Mouse (Mus musculus) megakaryocyte, embryonic 14.5 days (primary cell): ENCODE results near the gene Necab2. TPM values are rescaled to one million over a fixed set of nuclear protein-coding genes. Genes with fewer than 3 reads are reported as not detected.
A peak's percentile ranks its signal among the peaks of the same experiment; 100 is the strongest.

Experiments
- H3K27me3 ChIP-seq: replicated peaks from 2 replicates; pipeline ENCODE3; 2012; ENCODE audit warnings: inconsistent platforms
- H3K36me3 ChIP-seq: replicated peaks from 2 replicates; pipeline ENCODE3; 2012; ENCODE audit warnings: low read length, inconsistent platforms, mixed read lengths
- H3K4me1 ChIP-seq: 2 replicates; pipeline ENCODE4 v1.6.1; 2012; ENCODE audit warnings: inconsistent platforms
- H3K4me3 ChIP-seq: replicated peaks from 2 replicates; pipeline ENCODE3; 2012; ENCODE audit warnings: moderate library complexity, mild to moderate bottlenecking, inconsistent platforms
- H3K9me3 ChIP-seq: 2 replicates; pipeline ENCODE4 v1.6.1; 2012; ENCODE audit warnings: inconsistent platforms
- FLI1 ChIP-seq: IDR thresholded peaks from 2 replicates; pipeline ENCODE4 v1.6.1; 2012; ENCODE audit warnings: low read length, inconsistent platforms, mixed read lengths
- GATA1 ChIP-seq: IDR thresholded peaks from 3 replicates; pipeline ENCODE4 v1.6.1; 2012; ENCODE audit warnings: mixed read lengths, low read length, inconsistent platforms, borderline replicate concordance
- polyA plus RNA-seq: library from polyadenylated mRNA; stranded (reverse); fragments of >175 nt; gene quantifications from 2 replicates; pipeline ENCODE4 v1.2.3, GENCODE M21; 2012; ENCODE audit warnings: low replicate concordance; ENCODE audit not compliant: insufficient read depth

The Necab2 gene
- polyA plus RNA-seq, 1 experiment, result not detected

GRCm38 (mm10) chr8:119436331-119436730 is 10.2 kb upstream of the Necab2 start:
- Histone ChIP-seq H3K4me3 (peak overlapping the region; percentile 89), H3K36me3 (no peaks in the 10 kb centered on the region), H3K9me3 (no peaks in the 10 kb centered on the region), H3K4me1 (peaks cover 55% of the 10 kb centered on the region), H3K27me3 (peaks cover 45% of the 10 kb centered on the region)
- TF ChIP-seq GATA1, result no peak
- no peak for TF ChIP-seq FLI1

DNA sequence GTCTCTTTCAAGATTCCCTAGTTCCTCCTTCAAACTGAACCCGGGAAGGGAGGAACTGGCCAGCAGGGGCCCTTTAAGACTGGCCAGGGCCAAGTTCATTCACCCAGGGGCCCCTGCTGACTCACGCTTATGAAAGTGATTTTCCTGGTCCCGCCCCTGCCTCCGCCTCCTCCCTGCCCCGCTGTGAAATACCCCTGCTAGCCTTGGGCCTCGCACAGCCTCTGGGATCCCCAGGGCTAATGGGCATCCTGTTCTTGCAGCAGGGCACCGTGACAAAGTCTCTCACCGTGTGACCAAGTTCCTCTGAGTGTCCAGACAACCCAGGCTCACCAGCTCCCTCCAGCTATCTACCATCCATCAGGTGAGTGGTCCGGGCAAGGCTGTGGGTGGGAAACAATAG is 9.6 kb upstream of the Necab2 start:
- peaks cover 3% of the 10 kb centered on the region for H3K36me3 ChIP-seq
- no peaks in the 10 kb centered on the region for H3K9me3 ChIP-seq
- H3K27me3 ChIP-seq, result peaks cover 45% of the 10 kb centered on the region
- TF ChIP-seq FLI1 (no peak), GATA1 (no peak)
- peaks cover 57% of the 10 kb centered on the region for H3K4me1 ChIP-seq
- peak overlapping the region; percentile 89 for H3K4me3 ChIP-seq

- H3K4me1 ChIP-seq, result peaks cover 61% of the 10 kb centered on the region
- H3K4me3 ChIP-seq, result peak overlapping the region; percentile 89
- TF ChIP-seq FLI1 (no peak), GATA1 (no peak)
- peaks cover 9% of the 10 kb centered on the region for H3K36me3 ChIP-seq
- no peaks in the 10 kb centered on the region for H3K9me3 ChIP-seq
- H3K27me3 ChIP-seq, result peaks cover 45% of the 10 kb centered on the region
Measured at GRCm38 (mm10) chr8:119437506-119437905, 9.0 kb upstream of the Necab2 start.

- Histone ChIP-seq H3K4me1 (peaks cover 61% of the 10 kb centered on the region), H3K9me3 (no peaks in the 10 kb centered on the region), H3K36me3 (peaks cover 18% of the 10 kb centered on the region), H3K27me3 (peaks cover 43% of the 10 kb centered on the region), H3K4me3 (peak overlapping the region; percentile 53)
- TF ChIP-seq GATA1 (no peak), FLI1 (no peak)
Measured at GRCm38 (mm10) chr8:119438876-119439275, 7.6 kb upstream of the Necab2 start.

GRCm38 (mm10) chr8:119439424-119439823 is 7.1 kb upstream of the Necab2 start:
- Histone ChIP-seq H3K36me3 (peaks cover 21% of the 10 kb centered on the region), H3K9me3 (no peaks in the 10 kb centered on the region), H3K4me1 (peaks cover 61% of the 10 kb centered on the region), H3K4me3 (no peak overlapping the region), H3K27me3 (peaks cover 40% of the 10 kb centered on the region)
- TF ChIP-seq FLI1, result no peak
- no peak for TF ChIP-seq GATA1

- H3K27me3 ChIP-seq, result peaks cover 40% of the 10 kb centered on the region
- no peaks in the 10 kb centered on the region for H3K9me3 ChIP-seq
- no peak for TF ChIP-seq GATA1
- no peak for TF ChIP-seq FLI1
- H3K36me3 ChIP-seq, result peaks cover 26% of the 10 kb centered on the region
- peak overlapping the region; percentile 4 for H3K4me3 ChIP-seq
- H3K4me1 ChIP-seq, result peaks cover 64% of the 10 kb centered on the region
Measured at GRCm38 (mm10) chr8:119439893-119440249, 6.6 kb upstream of the Necab2 start.

DNA sequence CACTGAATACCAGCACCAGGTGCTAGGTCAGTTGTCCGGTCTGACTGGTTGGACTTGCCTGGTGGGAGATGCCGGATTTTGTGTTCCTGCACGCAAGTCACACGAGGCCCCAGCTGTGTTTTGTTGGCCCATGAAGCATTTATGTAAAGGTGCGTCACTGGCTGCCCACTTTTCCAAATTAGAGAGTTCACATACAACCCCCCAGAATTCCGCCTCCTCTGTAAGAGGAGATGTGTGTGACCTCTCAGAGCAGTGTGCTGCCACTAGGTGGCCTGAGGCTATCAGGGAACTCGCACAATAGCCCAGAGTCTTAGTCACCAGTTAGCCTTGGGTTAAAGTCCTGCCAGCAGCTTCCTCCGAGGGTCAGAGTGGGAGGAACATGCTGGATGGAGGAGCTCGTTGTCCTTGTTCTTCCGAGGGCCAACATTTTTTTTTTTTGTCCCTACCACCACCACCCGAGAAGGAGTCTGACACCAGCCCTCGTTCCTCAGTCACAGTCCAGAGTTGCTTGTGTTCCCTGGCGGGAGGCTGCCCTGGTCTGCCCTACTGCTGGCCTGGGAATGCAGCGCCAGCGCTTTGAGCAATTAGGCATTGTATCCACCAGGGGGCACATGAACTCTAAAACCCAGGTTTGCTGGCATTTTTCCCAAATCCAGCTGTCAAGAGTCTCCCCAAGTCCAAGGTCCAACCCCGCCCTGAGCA is 6.1 kb upstream of the Necab2 start:
- H3K27me3 ChIP-seq, result peaks cover 40% of the 10 kb centered on the region
- TF ChIP-seq GATA1, result no peak
- no peak for TF ChIP-seq FLI1
- H3K4me1 ChIP-seq, result peaks cover 64% of the 10 kb centered on the region
- H3K9me3 ChIP-seq, result no peaks in the 10 kb centered on the region
- peak overlapping the region; percentile 51 for H3K4me3 ChIP-seq
- peaks cover 31% of the 10 kb centered on the region for H3K36me3 ChIP-seq

DNA sequence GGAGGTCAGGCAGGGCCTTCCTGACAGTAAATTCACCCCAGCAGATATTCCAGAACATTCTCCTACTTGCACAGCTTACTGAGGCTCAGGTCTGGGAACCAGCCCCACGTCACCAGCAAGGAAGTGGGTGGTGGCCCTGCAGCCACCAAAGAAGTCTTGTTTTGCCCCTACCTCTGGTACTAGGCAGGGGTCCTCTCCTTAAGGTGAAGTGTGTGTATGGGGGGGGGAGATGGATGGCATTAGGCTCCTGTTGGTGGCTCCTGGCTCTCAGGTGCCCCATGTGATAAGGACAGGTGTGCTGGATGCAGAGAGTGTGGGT is 5.6 kb upstream of the Necab2 start:
- Histone ChIP-seq H3K4me1 (peaks cover 61% of the 10 kb centered on the region), H3K27me3 (peaks cover 43% of the 10 kb centered on the region), H3K4me3 (peak overlapping the region; percentile 17), H3K36me3 (peaks cover 36% of the 10 kb centered on the region), H3K9me3 (no peaks in the 10 kb centered on the region)
- TF ChIP-seq FLI1 (no peak), GATA1 (no peak)

DNA sequence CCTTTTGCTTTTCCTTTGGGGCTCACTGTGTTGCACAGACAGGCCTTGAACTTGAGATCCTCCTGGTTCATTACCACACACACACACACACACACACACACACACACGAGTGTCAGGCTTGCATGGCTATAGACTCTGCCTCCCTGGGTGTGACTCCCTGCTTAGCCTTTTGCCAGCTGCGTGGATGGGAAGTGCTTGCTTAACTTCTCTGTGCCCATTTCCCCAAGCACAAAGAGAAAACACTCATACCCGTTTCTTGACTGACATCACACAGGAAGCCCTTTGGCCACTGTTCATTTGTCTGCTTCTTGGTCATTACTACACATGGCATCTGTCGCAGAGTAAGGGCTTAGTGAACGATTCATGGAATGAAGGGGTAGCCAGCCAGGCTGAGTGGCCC is 4.5 kb upstream of the Necab2 start:
- peaks cover 53% of the 10 kb centered on the region for H3K27me3 ChIP-seq
- no peaks in the 10 kb centered on the region for H3K9me3 ChIP-seq
- TF ChIP-seq GATA1 (no peak), FLI1 (no peak)
- H3K4me3 ChIP-seq, result peak overlapping the region; percentile 24
- peaks cover 59% of the 10 kb centered on the region for H3K4me1 ChIP-seq
- peaks cover 37% of the 10 kb centered on the region for H3K36me3 ChIP-seq

DNA sequence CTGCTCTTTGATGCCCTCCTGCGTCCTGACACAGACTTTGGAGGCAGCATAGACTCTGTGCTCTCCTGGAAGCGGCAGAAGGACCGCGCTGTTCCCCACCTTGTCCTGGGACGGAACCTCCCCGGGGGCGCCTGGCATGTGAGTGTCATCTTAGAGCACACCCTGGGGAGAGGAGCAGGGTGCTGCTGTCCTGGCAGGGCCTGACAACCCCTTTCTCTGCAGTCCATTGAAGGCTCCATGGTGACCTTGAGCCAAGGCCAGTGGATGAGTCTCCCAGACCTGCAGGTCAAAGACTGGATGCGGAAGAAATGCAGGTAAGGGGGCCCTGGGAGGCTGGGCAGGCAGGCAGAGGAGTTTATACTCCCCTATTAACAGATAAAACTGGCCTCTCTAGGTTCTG is 3.5 kb upstream of the Necab2 start:
- TF ChIP-seq FLI1, result no peak
- no peak for TF ChIP-seq GATA1
- peaks cover 63% of the 10 kb centered on the region for H3K27me3 ChIP-seq
- peaks cover 37% of the 10 kb centered on the region for H3K36me3 ChIP-seq
- no peaks in the 10 kb centered on the region for H3K9me3 ChIP-seq
- no peak overlapping the region for H3K4me3 ChIP-seq
- peaks cover 57% of the 10 kb centered on the region for H3K4me1 ChIP-seq
